Mouse (Mus musculus) forebrain, embryonic 16.5 days (tissue): ENCODE results near the gene Tmcc3. TPM values are rescaled to one million over a fixed set of nuclear protein-coding genes. Genes with fewer than 3 reads are reported as not detected.

Experiments
- ATAC-seq: fragments of 200-750 bp; cut with Nextera tagmentation; 2 replicates; pipeline ENCODE4 v1.8.0; 2017; ENCODE audit warnings: mild to moderate bottlenecking, moderate library complexity
- H3K27ac ChIP-seq: fragments of 300-500 bp; sonication (generic); 2 replicates; pipeline ENCODE4 v1.5.1; 2014; ENCODE audit warnings: low read length, control low read depth
- H3K27me3 ChIP-seq: fragments of 300-500 bp; sonication (generic); replicated peaks from 2 replicates; pipeline ENCODE4 v1.6.1; 2014; ENCODE audit warnings: low read length; ENCODE audit not compliant: control insufficient read depth, insufficient read depth
- H3K36me3 ChIP-seq: fragments of 300-500 bp; sonication (generic); 2 replicates; pipeline ENCODE4 v1.6.1; 2014; ENCODE audit not compliant: control insufficient read depth, insufficient read depth
- H3K4me1 ChIP-seq: fragments of 300-500 bp; sonication (generic); replicated peaks from 2 replicates; pipeline ENCODE4 v1.6.1; 2014; ENCODE audit warnings: low read length; ENCODE audit not compliant: control insufficient read depth, insufficient read depth
- H3K4me2 ChIP-seq: fragments of 300-500 bp; sonication (generic); 2 replicates; pipeline ENCODE4 v1.6.1; 2014; ENCODE audit warnings: mild to moderate bottlenecking, low read length, control low read depth
- H3K4me3 ChIP-seq: fragments of 300-500 bp; sonication (generic); replicated peaks from 2 replicates; pipeline ENCODE4 v1.5.1; 2014; ENCODE audit warnings: mild to moderate bottlenecking, low read length, control low read depth
- H3K9ac ChIP-seq: fragments of 300-500 bp; sonication (generic); replicated peaks from 2 replicates; pipeline ENCODE4 v1.6.1; 2014; ENCODE audit warnings: low read depth, low read length, control low read depth
- H3K9me3 ChIP-seq: fragments of 300-500 bp; sonication (generic); 2 replicates; pipeline ENCODE4 v1.6.1; 2016; ENCODE audit warnings: low read length; ENCODE audit not compliant: control insufficient read depth
- WGBS: fragments of 180-500 bp; shearing (Covaris S2); extraction: QIAGEN DNeasy Blood & Tissue Kit; methylation state at CpG from one replicate; pipeline ENCODE4 v1.1.7; 2014; 5-methylcytosine and 5-hydroxymethylcytosine counted together
- polyA plus RNA-seq: library from polyadenylated mRNA; unstranded; fragments of >200 nt; fragmentation: Nextera tagmentation; extraction: Ambion mirVana; gene quantifications from 2 replicates; pipeline ENCODE4 v1.2.1, GENCODE M21; 2015

Tmcc3 gene
- polyA plus RNA-seq, 1 experiment from 2014 or later, result 6.8 TPM

- no peak for ATAC-seq
- 0 out of 2 replicates have a peak, but pooled peaks cover 1% of the 10 kb centered on the region for H3K9me3 ChIP-seq
- H3K27ac ChIP-seq, result no peak overlapping the region
- WGBS, result 67% methylated on average over 6 of the region's 6 CpGs
- no peak overlapping the region for H3K9ac ChIP-seq
- no peaks in the 10 kb centered on the region for H3K27me3 ChIP-seq
- H3K4me2 ChIP-seq, result no peak overlapping the region
- H3K4me1 ChIP-seq, result peaks cover 28% of the 10 kb centered on the region
- no peak overlapping the region for H3K4me3 ChIP-seq
- H3K36me3 ChIP-seq, result no peaks in the 10 kb centered on the region
Observed at GRCm38 (mm10) chr10:94546617-94547016, 234.9 kb downstream of the Tmcc3 start.

DNA sequence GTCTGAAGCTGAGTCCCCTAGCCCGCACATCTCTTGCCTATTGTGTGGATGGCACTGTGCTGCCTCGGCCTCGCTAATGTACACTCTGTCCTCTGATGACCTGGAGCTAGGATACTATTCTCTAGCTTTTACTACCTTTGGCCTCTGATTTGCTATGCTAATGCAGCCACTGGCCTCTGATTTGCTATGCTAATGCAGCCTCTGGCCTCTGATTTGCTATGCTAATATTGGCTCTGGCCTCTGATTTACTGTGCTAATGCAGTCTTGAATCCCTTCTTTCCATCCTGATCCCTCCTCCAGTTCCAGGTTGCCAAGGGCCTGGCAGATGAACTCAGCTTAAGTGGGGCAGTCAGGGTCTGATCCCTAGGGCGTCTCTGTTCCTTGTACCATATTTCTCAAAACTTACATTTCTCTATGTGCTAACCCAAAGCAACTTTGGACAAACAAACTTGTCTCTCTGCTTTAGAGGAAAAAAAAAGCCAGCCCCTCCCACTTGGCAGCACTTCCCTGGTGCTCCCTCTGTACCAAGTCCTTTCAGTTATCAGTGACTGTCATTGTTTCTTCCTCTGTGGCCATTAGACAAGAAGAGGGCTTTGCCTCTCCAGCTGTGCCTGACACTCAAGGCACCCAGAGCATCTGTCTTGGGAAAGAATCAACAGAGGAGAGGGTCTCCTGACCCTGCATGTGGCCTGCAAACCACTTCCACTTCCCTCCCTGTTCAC lies 237.9 kb downstream of the Tmcc3 start:
- no peak for ATAC-seq
- Histone ChIP-seq H3K9ac (no peak overlapping the region), H3K4me3 (no peak overlapping the region), H3K4me2 (no peak overlapping the region), H3K36me3 (no peaks in the 10 kb centered on the region), H3K27me3 (no peaks in the 10 kb centered on the region), H3K27ac (no peak overlapping the region), H3K4me1 (peaks cover 21% of the 10 kb centered on the region), H3K9me3 (no peaks in the 10 kb centered on the region)
- WGBS, result 60% methylated on average over 4 of the region's 4 CpGs

- Histone ChIP-seq H3K4me2 (no peak overlapping the region), H3K36me3 (no peaks in the 10 kb centered on the region), H3K27me3 (no peaks in the 10 kb centered on the region), H3K9ac (no peak overlapping the region), H3K4me1 (peaks cover 11% of the 10 kb centered on the region), H3K9me3 (no peaks in the 10 kb centered on the region), H3K27ac (no peak overlapping the region), H3K4me3 (no peak overlapping the region)
- 55% methylated on average over 9 of the region's 9 CpGs for WGBS
- no peak for ATAC-seq
Observed at GRCm38 (mm10) chr10:94550649-94551048, 238.9 kb downstream of the Tmcc3 start.

DNA sequence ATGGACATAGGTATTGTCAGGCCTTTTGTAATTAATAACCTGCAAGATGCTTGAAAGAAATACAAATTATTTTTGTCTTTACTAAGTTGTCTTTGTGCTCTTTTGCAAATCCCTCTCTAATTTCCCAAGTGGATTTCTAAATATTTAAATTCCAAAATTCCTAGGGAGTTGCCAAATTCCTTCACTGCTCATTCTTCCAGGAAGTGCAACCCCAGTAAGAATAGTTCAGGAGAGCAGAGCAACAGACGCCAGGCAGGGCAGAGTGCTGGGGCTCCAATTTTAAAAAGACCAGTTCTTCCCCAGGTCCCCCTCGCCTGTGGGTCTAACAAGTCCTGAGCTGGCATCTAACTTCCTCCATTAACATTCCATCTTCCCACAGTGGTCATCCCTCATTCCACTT lies 239.3 kb downstream of the Tmcc3 start:
- WGBS, result 56% methylated on average over 2 of the region's 2 CpGs
- no peak for ATAC-seq
- Histone ChIP-seq H3K4me3 (no peak overlapping the region), H3K4me1 (peaks cover 7% of the 10 kb centered on the region; the same call in 1 of the 2 replicates), H3K36me3 (no peaks in the 10 kb centered on the region), H3K27ac (no peak overlapping the region), H3K9me3 (no peaks in the 10 kb centered on the region), H3K4me2 (no peak overlapping the region), H3K9ac (no peak overlapping the region), H3K27me3 (no peaks in the 10 kb centered on the region)

- Histone ChIP-seq H3K4me3 (no peak overlapping the region), H3K9me3 (no peaks in the 10 kb centered on the region), H3K27me3 (no peaks in the 10 kb centered on the region), H3K36me3 (no peaks in the 10 kb centered on the region), H3K4me2 (no peak overlapping the region), H3K4me1 (peaks cover 7% of the 10 kb centered on the region; the same call in 1 of the 2 replicates), H3K27ac (no peak overlapping the region), H3K9ac (no peak overlapping the region)
- no peak for ATAC-seq
- 95% methylated on average over 6 of the region's 6 CpGs for WGBS
Observed at GRCm38 (mm10) chr10:94551511-94551910, 239.8 kb downstream of the Tmcc3 start.

- no peak for ATAC-seq
- Histone ChIP-seq H3K36me3 (no peaks in the 10 kb centered on the region), H3K4me2 (no peak overlapping the region), H3K4me1 (peaks cover 7% of the 10 kb centered on the region; the same call in 1 of the 2 replicates), H3K4me3 (no peak overlapping the region), H3K27me3 (no peaks in the 10 kb centered on the region), H3K9ac (no peak overlapping the region), H3K9me3 (no peaks in the 10 kb centered on the region), H3K27ac (no peak overlapping the region)
- WGBS, result 71% methylated on average over 7 of the region's 7 CpGs
Observed at GRCm38 (mm10) chr10:94551924-94552523, 240.3 kb downstream of the Tmcc3 start.

- H3K27me3 ChIP-seq, result no peaks in the 10 kb centered on the region
- H3K36me3 ChIP-seq, result no peaks in the 10 kb centered on the region
- no peaks in the 10 kb centered on the region for H3K9me3 ChIP-seq
- 0 out of 2 replicates have a peak, but pooled peaks cover 4% of the 10 kb centered on the region for H3K4me1 ChIP-seq
- H3K4me2 ChIP-seq, result no peak overlapping the region
- H3K4me3 ChIP-seq, result no peak overlapping the region
- no peak overlapping the region for H3K9ac ChIP-seq
- WGBS, result 71% methylated on average over 2 of the region's 2 CpGs
- no peak for ATAC-seq
- H3K27ac ChIP-seq, result no peak overlapping the region
Observed at GRCm38 (mm10) chr10:94555394-94555793, 243.6 kb downstream of the Tmcc3 start.

- H3K27ac ChIP-seq, result no peak overlapping the region
- H3K9ac ChIP-seq, result no peak overlapping the region
- no peaks in the 10 kb centered on the region for H3K4me1 ChIP-seq
- ATAC-seq, result no peak
- H3K9me3 ChIP-seq, result no peaks in the 10 kb centered on the region
- WGBS, result 81% methylated on average over 6 of the region's 6 CpGs
- H3K4me2 ChIP-seq, result no peak overlapping the region
- H3K36me3 ChIP-seq, result no peaks in the 10 kb centered on the region
- no peaks in the 10 kb centered on the region for H3K27me3 ChIP-seq
- no peak overlapping the region for H3K4me3 ChIP-seq
Observed at GRCm38 (mm10) chr10:94557428-94558149, 245.8 kb downstream of the Tmcc3 start.

- Histone ChIP-seq H3K36me3 (no peaks in the 10 kb centered on the region), H3K4me3 (no peak overlapping the region), H3K4me2 (no peak overlapping the region), H3K9ac (no peak overlapping the region), H3K4me1 (no peaks in the 10 kb centered on the region), H3K9me3 (no peaks in the 10 kb centered on the region), H3K27me3 (no peaks in the 10 kb centered on the region), H3K27ac (no peak overlapping the region)
- 72% methylated on average over 7 of the region's 7 CpGs for WGBS
- ATAC-seq, result no peak
Observed at GRCm38 (mm10) chr10:94558826-94559225, 247.1 kb downstream of the Tmcc3 start.
